Mouse (Mus musculus) heart, adult 2 months (tissue): ENCODE measurements around the gene Dupd1. TPM values are rescaled to one million over a fixed set of nuclear protein-coding genes. Genes with fewer than 3 reads are reported as not detected.

ENCODE experiments used
- DNase-seq, 2 experiments: peaks; one replicate each; pipeline ENCODE4 v3.0.0; 2021
- H3K27ac ChIP-seq: fragments of 200-600 bp; 2 replicates; pipeline ENCODE4 v1.8.1; 2022
- H3K27me3 ChIP-seq: fragments of 200-500 bp; 2 replicates; pipeline ENCODE4 v1.6.1; 2012; ENCODE audit warnings: mild to moderate bottlenecking, low read length, inconsistent platforms, mixed read lengths; ENCODE audit not compliant: control insufficient read depth, insufficient read depth
- H3K36me3 ChIP-seq: fragments of 200-500 bp; 2 replicates; pipeline ENCODE4 v1.6.1; 2012; ENCODE audit warnings: low read length, inconsistent platforms; ENCODE audit not compliant: control insufficient read depth, insufficient read depth
- H3K4me1 ChIP-seq: fragments of 200-500 bp; 2 replicates; pipeline ENCODE4 v1.6.1; 2011; ENCODE audit warnings: low read length; ENCODE audit not compliant: control insufficient read depth, insufficient read depth
- H3K4me3 ChIP-seq: fragments of 200-600 bp; 2 replicates; pipeline ENCODE4 v1.8.1; 2022
- H3K79me2 ChIP-seq: fragments of 200-500 bp; replicated peaks from 2 replicates; pipeline ENCODE4 v1.6.1; 2012; ENCODE audit warnings: mild to moderate bottlenecking, inconsistent platforms, low read length, moderate library complexity, mixed read lengths; ENCODE audit not compliant: control insufficient read depth, insufficient read depth
- H3K9ac ChIP-seq: fragments of 200-500 bp; 2 replicates; pipeline ENCODE4 v1.6.1; 2012; ENCODE audit warnings: low read depth, mild to moderate bottlenecking, control low read depth, inconsistent platforms, low read length, mixed read lengths
- CTCF ChIP-seq: fragments of 200-600 bp; IDR thresholded peaks from 2 replicates; pipeline ENCODE4 v1.8.1; 2022; ENCODE audit warnings: antibody characterized with exemption, mild to moderate bottlenecking, moderate library complexity
- EP300 ChIP-seq: fragments of 200-500 bp; IDR thresholded peaks from 2 replicates; pipeline ENCODE4 v1.6.1; 2011; ENCODE audit warnings: low read depth, low read length, control low read depth; ENCODE audit not compliant: insufficient read depth
- POLR2A ChIP-seq: fragments of 200-500 bp; IDR thresholded peaks from 2 replicates; pipeline ENCODE4 v1.6.1; 2011; ENCODE audit warnings: mild to moderate bottlenecking, low read depth, low read length, control low read depth; ENCODE audit not compliant: insufficient read depth
- WGBS: fragments of 180-500 bp; shearing (Covaris S2); methylation state at CpG from one replicate; pipeline ENCODE4 v1.1.7; 2018; 5-methylcytosine and 5-hydroxymethylcytosine counted together
- intact Hi-C: fragments of 180-260 bp; cut with DNase I; formaldehyde crosslinking; loops from one replicate; pipeline ENCODE4 v1.15.1; 2025
- polyA plus RNA-seq: library from polyadenylated mRNA; depleted of rRNA; stranded (reverse); fragments of >200 nt; gene quantifications from 2 replicates; pipeline ENCODE4 v1.2.3, GENCODE M21; 2012
- total RNA-seq, 2 experiments: library from RNA; stranded (reverse); gene quantifications; 2 replicates each; pipeline ENCODE4 v1.2.3; 2021

The Dupd1 gene
- total and polyA plus RNA-seq, 3 experiments, result 0.12 TPM; not detected in 2

- no peaks in the 10 kb centered on the region for H3K27me3 ChIP-seq
- WGBS, result 40% methylated on average over 17 of the region's 17 CpGs
- H3K79me2 ChIP-seq, result no peaks in the 10 kb centered on the region
- no peak overlapping the region for H3K9ac ChIP-seq
- DNase-seq, result no peak
- no peak overlapping the region for H3K4me3 ChIP-seq
- H3K36me3 ChIP-seq, result no peaks in the 10 kb centered on the region
- no peak overlapping the region for H3K27ac ChIP-seq
- H3K4me1 ChIP-seq, result no peaks in the 10 kb centered on the region; the same call in 1 of the 2 replicates
- intact Hi-C loops, result no loop called here
- TF ChIP-seq CTCF (no peak), EP300 (no peak), POLR2A (no peak)
Measured at GRCm38 (mm10) chr14:21719646-21720383, 5.4 kb upstream of the Dupd1 start.

- Histone ChIP-seq H3K79me2 (no peaks in the 10 kb centered on the region), H3K9ac (no peak overlapping the region), H3K36me3 (no peaks in the 10 kb centered on the region), H3K4me3 (no peak overlapping the region), H3K27me3 (no peaks in the 10 kb centered on the region), H3K27ac (no peak overlapping the region), H3K4me1 (peaks cover 6% of the 10 kb centered on the region)
- intact Hi-C loops, result no loop called here
- WGBS, result 75% methylated on average over 2 of the region's 2 CpGs
- TF ChIP-seq CTCF (no peak), POLR2A (no peak), EP300 (no peak)
- no peak for DNase-seq
Measured at GRCm38 (mm10) chr14:21711231-21711630, 3.1 kb downstream of the Dupd1 start.

GRCm38 (mm10) chr14:21709545-21709944, 4.8 kb downstream of the Dupd1 start:
- Histone ChIP-seq H3K4me3 (no peak overlapping the region), H3K27me3 (no peaks in the 10 kb centered on the region), H3K27ac (no peak overlapping the region), H3K79me2 (no peaks in the 10 kb centered on the region), H3K36me3 (no peaks in the 10 kb centered on the region), H3K4me1 (peaks cover 7% of the 10 kb centered on the region), H3K9ac (no peak overlapping the region)
- WGBS, result 69% methylated on average over 2 of the region's 2 CpGs
- intact Hi-C loops, result no loop called here
- DNase-seq, result no peak
- TF ChIP-seq POLR2A (no peak), CTCF (peak; percentile 25)

- no peak overlapping the region for H3K4me3 ChIP-seq
- no peaks in the 10 kb centered on the region for H3K27me3 ChIP-seq
- 45% methylated on average over 12 of the region's 12 CpGs for WGBS
- intact Hi-C loops, result no loop called here
- no peak overlapping the region for H3K9ac ChIP-seq
- H3K4me1 ChIP-seq, result peaks cover 11% of the 10 kb centered on the region
- peak; percentile 35 to 56 for DNase-seq
- no peaks in the 10 kb centered on the region for H3K79me2 ChIP-seq
- no peaks in the 10 kb centered on the region for H3K36me3 ChIP-seq
- TF ChIP-seq CTCF (no peak), POLR2A (no peak), EP300 (no peak)
- peak overlapping the region; percentile 1 for H3K27ac ChIP-seq
Measured at GRCm38 (mm10) chr14:21706759-21707571, 7.4 kb downstream of the Dupd1 start.

GRCm38 (mm10) chr14:21705462-21705861, 8.9 kb downstream of the Dupd1 start:
- WGBS, result 91% methylated on average over 2 of the region's 2 CpGs
- TF ChIP-seq EP300, result no peak
- no peak for TF ChIP-seq CTCF
- no peak for TF ChIP-seq POLR2A

GRCm38 (mm10) chr14:21703255-21703654, 11.1 kb downstream of the Dupd1 start:
- no peak overlapping the region for H3K4me3 ChIP-seq
- peaks cover 11% of the 10 kb centered on the region for H3K4me1 ChIP-seq
- intact Hi-C loops, result no loop called here
- no peak overlapping the region for H3K27ac ChIP-seq
- 21% methylated on average over 5 of the region's 5 CpGs for WGBS
- H3K27me3 ChIP-seq, result no peaks in the 10 kb centered on the region
- no peaks in the 10 kb centered on the region for H3K79me2 ChIP-seq
- TF ChIP-seq CTCF (no peak), EP300 (0 out of 2 replicates have a peak, but pooled peaks have one; percentile 47)
- no peaks in the 10 kb centered on the region for H3K36me3 ChIP-seq
- no peak overlapping the region for H3K9ac ChIP-seq
- DNase-seq, result peak in 1 of 2 experiments; percentile 30

More at GRCm38 (mm10) chr14:21705462-21705861, 8.9 kb downstream of the Dupd1 start:
- no peaks in the 10 kb centered on the region for H3K36me3 ChIP-seq
- no peaks in the 10 kb centered on the region for H3K79me2 ChIP-seq
- H3K4me3 ChIP-seq, result no peak overlapping the region
- H3K4me1 ChIP-seq, result peaks cover 11% of the 10 kb centered on the region
- H3K9ac ChIP-seq, result no peak overlapping the region
- H3K27ac ChIP-seq, result no peak overlapping the region
- no peak for DNase-seq
- no peaks in the 10 kb centered on the region for H3K27me3 ChIP-seq
- intact Hi-C loops, result no loop called here
